Mouse (Mus musculus) B cell, adult 2 months (primary cell): ENCODE measurements at regions not wholly inside any gene's neighbourhood (a gene's known extent, or its start where the extent isn't known, plus 50 kb on each side); places are given as distances from the start of the nearest gene placed in this dataset.

ENCODE experiments used
- DNase-seq, 2 experiments: peaks; one replicate each; pipeline ENCODE4 v3.0.0; 2022

DNA sequence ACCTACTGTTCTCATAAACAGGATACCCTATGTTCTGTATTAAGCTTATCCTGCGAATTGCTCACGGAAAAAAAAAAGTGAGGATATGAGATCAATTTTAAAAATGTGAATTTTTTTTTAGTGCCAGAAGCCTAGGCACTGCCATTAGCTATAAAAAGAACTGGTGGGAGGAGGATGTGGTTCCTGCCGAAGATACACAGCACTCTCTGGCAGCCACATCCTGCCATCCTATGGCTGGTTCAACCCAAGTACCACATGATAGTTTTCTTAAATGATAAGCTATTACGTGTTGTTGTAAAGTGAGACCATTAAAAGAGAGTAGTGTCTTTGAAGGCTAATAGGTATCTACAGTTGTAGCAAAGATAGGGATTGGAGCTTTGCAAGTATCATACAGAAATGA, 58.2 kb upstream of the Ppp3ca start:
- peak; percentile 7 to 23 for DNase-seq

DNA sequence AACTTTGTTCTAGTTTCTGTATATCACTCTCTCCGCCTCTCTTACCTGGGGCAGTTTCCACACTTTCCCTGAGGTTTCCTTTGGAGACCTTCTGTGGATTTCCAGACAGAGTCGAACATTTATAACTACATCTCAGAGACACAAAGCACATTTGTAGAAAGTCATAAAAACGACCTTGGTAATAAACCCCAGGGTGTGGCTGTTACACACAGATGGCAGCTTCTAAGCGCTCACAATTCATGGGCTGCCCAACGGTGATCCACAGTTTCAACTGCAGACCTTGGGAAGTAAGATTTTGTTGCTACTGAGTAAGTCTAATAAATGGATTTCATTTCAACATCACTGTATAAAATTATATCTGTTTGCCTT, 59.4 kb upstream of the Ppp3ca start:
- no peak for DNase-seq

GRCm38 (mm10) chr3:136609855-136610555, 59.9 kb upstream of the Ppp3ca start:
- DNase-seq, result no peak

DNA sequence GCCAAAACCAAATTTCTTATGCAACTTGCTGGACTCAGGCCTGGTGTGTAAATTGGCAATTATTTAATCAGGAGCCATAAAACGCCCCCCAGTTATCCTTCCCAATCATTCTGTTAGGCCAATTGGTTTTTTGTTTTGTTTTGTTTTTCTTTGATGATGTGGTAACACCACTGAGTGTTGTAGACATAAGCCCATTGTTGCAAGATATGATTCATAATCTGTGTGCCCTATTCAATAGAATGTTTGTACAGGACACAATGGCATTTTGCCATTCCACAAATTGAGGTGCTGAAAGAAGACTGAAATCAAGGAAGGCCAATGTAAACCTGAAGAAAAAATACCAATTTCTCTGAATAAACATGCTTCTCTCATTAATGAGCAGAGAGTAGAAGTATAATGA, 68.2 kb upstream of the Ppp3ca start:
- no peak for DNase-seq

GRCm38 (mm10) chr3:136583937-136584336, 86.0 kb upstream of the Ppp3ca start:
- DNase-seq, result no peak

- no peak for DNase-seq
These were observed 91.9 kb upstream of the Ppp3ca start for GRCm38 (mm10) chr3:136578016-136578415.

- DNase-seq, result no peak
These were observed 99.4 kb upstream of the Ppp3ca start for GRCm38 (mm10) chr3:136570517-136570916.

GRCm38 (mm10) chr3:136556488-136556887, 113.4 kb upstream of the Ppp3ca start:
- peak; percentile 3 to 7 for DNase-seq

DNA sequence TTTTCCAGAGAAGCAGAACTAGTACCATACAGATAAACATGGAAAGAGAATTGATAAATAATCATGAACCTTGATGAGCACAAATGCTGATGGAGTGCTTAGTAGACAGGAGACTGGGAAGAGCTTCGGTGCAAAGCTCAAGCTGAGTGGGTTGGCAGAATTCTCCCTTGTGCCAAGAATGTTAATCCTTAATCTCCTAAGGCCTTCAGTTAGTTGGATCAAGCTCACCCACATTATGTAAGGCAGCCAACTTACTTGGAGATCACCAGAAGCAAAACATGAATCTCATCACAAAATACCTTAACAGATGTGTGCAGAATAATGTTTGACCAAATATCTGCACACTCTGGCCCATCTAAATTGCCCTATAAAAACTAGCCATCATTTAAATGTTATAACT, 120.5 kb upstream of the Ppp3ca start:
- DNase-seq, result no peak

GRCm38 (mm10) chr3:136531604-136532003, 138.3 kb upstream of the Ppp3ca start:
- DNase-seq, result no peak

GRCm38 (mm10) chr3:136508575-136508974, 161.3 kb upstream of the Ppp3ca start:
- no peak for DNase-seq

DNA sequence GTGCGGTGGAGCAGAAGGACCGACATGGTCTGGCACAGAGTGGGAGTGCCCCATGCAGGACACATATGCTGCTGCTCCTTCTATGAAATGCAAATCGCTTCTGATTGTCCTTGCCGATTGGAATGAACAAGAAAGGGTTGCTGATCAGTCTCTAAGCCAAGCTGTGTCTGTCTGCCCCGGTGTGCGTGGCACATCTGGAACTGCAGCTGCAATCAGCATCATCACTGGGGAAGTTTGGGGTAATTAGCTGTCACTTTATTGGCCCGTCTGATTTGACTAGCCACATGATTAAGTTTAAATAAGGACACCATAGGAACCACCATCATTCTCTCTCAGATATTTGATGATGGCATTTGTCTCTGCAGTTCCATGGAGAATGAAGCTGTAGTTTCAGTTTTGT, 162.9 kb upstream of the Ppp3ca start:
- DNase-seq, result no peak

DNA sequence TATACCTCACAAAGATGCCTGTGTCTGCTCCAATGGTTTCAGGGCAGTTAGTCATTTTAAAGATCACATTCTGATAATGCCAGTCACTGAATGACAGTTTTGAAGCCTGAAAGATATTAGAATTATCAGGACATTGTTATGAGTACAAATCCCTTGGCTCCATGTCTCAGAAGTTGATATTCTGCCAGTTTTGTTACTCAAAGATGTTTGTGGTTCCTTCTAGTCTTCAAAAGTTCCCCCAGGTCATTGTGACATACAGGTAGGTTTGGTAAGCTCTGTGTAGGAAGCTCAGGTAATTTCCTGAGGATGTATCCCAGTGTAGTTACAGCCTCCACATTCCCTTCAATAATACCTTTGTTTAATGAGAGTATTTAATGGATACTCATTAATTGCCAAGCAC, 169.0 kb upstream of the Bank1 start:
- DNase-seq, result no peak

DNA sequence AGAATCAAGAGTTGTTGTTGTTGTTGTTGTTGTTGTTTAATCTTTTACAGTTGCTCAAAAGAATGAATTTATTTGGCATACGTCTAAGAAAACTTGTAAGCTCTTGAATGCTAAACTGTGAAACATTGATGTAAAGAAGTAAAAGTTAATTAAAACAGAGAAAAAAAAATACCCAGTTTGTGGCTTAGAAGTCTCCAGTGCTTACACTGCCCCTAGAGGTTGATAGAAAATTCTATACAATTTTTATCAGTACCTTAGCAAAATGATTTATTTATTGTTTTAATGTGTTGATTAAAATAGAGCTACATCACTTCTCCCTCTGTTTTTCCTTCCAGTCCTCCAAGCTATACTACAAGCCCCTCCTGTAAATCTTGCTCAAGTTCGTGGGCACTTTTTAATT, 165.8 kb upstream of the Bank1 start:
- DNase-seq, result no peak

GRCm38 (mm10) chr3:136471693-136472092, 145.8 kb upstream of the Bank1 start:
- no peak for DNase-seq

- DNase-seq, result no peak
These were observed 136.9 kb upstream of the Bank1 start for GRCm38 (mm10) chr3:136462747-136463146.

DNA sequence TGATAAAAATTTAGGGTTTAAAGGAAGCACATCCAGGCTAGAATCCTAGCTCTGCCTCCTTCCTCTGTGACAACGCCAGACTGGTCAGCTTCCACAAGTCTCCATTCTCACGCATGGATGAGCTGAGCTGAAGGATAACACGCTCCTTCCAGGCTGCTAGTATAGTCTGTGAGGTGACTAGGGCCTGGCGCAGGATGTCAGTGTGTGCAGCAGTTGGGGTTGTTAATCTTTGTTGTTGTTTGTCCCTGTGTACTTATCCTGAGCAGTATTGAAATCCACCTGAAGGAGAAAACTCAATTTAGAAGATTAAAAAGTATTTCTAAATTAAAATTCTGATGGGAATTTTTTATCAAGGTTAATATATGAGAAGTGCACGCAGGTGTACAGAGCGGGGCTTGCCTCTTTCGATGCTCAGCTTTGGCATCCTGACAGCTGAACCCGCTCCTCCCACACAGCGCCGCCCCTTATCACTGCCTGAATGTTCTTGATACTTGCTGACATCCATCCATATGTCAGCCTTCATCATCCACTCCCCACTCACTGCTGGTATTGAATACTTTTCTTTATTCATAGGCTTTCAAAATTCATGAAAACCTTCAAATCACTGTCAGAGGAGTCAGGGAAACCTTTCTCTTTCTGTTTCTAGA, 130.7 kb upstream of the Bank1 start:
- no peak for DNase-seq

DNA sequence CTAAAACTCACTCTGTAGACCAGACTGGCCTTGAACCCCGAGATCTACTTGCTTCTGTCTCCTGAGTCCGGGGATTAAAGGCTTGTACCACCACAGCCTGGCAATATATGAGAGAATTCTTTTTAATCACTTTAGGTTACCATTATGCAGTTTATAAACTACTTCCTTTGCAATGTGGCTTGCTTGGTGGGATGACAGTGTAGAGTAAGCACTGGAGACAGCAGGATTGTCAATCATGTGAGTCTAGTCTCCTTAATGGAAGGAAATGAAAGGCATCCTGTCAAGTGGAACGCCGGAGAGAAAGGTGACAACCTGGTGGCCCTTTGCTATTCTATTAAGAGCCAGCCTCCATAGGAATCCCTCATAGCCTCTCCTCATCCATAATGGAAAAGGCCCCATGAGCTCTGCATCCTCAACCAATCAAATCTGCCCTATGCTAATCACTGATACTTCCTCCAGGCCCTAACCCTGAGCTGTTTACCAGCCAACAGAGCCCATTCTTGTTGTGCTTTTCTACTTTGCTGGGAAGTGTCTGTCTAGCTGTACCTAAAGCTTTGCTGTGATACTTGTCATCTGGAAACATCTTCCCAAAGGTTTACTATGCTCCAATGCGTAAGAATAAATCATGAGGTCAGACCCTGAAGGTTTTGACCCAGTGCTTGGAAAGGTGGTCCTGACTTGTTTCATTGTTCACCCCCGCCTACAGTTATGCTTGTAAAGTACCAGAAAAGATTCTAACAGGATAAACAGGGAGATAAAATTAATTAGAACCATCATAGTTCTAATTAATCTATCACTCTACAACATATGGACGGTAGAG, 130.0 kb upstream of the Bank1 start:
- no peak for DNase-seq

GRCm38 (mm10) chr3:136454967-136455366, 129.1 kb upstream of the Bank1 start:
- DNase-seq, result no peak

- DNase-seq, result no peak
These were observed 125.3 kb upstream of the Bank1 start for GRCm38 (mm10) chr3:136450986-136451774.

DNA sequence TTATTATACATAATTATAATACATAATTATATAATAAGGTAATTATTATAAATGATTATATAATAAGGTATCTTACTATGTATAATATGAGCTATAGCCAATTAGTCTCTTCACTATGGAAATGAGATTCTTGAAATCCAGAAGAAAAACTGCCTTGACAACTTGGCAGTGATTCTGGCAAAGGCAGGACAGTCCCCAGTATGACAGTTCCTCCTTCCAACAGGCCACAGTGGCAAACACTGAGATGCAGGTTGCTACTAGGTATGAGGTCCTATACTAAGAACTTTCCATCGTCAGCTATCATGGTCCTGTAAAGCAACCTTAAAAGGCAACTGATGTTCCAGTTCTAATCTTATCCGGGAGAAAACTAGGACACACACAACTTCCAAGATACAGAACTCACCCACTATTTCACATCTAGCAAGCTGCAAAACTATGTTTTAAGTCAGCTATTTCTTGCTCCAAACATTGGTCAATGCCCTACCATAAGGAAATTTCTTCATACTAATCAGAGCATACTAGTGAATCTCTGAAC, 124.6 kb upstream of the Bank1 start:
- DNase-seq, result no peak

DNA sequence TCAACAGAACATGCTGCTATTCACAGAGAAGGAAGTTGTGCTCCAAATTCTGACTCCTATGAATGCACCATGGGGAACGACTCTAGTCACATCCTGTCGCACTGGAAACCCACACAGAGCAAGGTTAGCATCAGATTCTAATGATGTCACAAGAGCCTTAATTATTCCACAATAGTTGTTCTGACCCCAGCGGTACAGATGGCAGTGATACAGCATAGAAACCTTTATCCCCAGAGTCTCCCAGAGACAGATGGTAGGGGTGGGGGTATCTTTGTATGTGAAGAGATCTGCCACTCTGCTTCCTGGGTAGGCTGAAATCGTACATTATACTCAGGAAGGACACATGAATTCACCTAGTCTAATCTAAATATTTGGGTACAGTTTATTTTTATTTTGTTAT, 123.5 kb upstream of the Bank1 start:
- no peak for DNase-seq

- DNase-seq, result no peak
These were observed 118.7 kb upstream of the Bank1 start for GRCm38 (mm10) chr3:136444598-136444997.
